Mouse (Mus musculus) intestine, embryonic 16.5 days (tissue): ENCODE results near the gene Slc25a33. TPM values are rescaled to one million over a fixed set of nuclear protein-coding genes. Genes with fewer than 3 reads are reported as not detected.

Experiments
- ATAC-seq: fragments of 200-750 bp; cut with Nextera tagmentation; 2 replicates; pipeline ENCODE4 v1.8.0; 2017; ENCODE audit warnings: moderate TSS enrichment, moderate library complexity
- H3K27ac ChIP-seq: fragments of 300-500 bp; sonication (generic); 2 replicates; pipeline ENCODE4 v1.5.1; 2014; ENCODE audit warnings: mild to moderate bottlenecking, low read length
- H3K27me3 ChIP-seq: fragments of 300-500 bp; sonication (generic); replicated peaks from 2 replicates; pipeline ENCODE4 v1.6.1; 2014; ENCODE audit warnings: low read length, control low read depth, mixed read lengths; ENCODE audit not compliant: control insufficient read depth, insufficient read depth
- H3K36me3 ChIP-seq: fragments of 300-500 bp; sonication (generic); 2 replicates; pipeline ENCODE4 v1.6.1; 2014; ENCODE audit warnings: low read length, control low read depth; ENCODE audit not compliant: control insufficient read depth, insufficient read depth
- H3K4me1 ChIP-seq: fragments of 300-500 bp; sonication (generic); 2 replicates; pipeline ENCODE4 v1.6.1; 2014; ENCODE audit warnings: low read length, control low read depth, mixed read lengths; ENCODE audit not compliant: control insufficient read depth, insufficient read depth
- H3K4me2 ChIP-seq: fragments of 300-500 bp; sonication (generic); 2 replicates; pipeline ENCODE4 v1.6.1; 2014; ENCODE audit warnings: low read depth, low read length, control low read depth
- H3K4me3 ChIP-seq: fragments of 300-500 bp; sonication (generic); 2 replicates; pipeline ENCODE4 v1.5.1; 2014; ENCODE audit warnings: mild to moderate bottlenecking, low read length
- H3K9ac ChIP-seq: fragments of 300-500 bp; sonication (generic); 2 replicates; pipeline ENCODE4 v1.6.1; 2014; ENCODE audit warnings: low read depth, low read length
- H3K9me3 ChIP-seq: fragments of 300-500 bp; sonication (generic); 2 replicates; pipeline ENCODE4 v1.6.1; 2016; ENCODE audit warnings: low read length, control low read depth; ENCODE audit not compliant: control insufficient read depth
- WGBS: fragments of 180-500 bp; shearing (Covaris S2); extraction: QIAGEN DNeasy Blood & Tissue Kit; methylation state at CpG from one replicate; pipeline ENCODE4 v1.1.7; 2014; 5-methylcytosine and 5-hydroxymethylcytosine counted together
- polyA plus RNA-seq: library from polyadenylated mRNA; unstranded; fragments of >200 nt; fragmentation: Nextera tagmentation; extraction: Ambion mirVana; gene quantifications from 2 replicates; pipeline ENCODE4 v1.2.1, GENCODE M21; 2015

Gene Slc25a33
- polyA plus RNA-seq, 1 experiment from 2014 or later = 9.1 TPM

DNA sequence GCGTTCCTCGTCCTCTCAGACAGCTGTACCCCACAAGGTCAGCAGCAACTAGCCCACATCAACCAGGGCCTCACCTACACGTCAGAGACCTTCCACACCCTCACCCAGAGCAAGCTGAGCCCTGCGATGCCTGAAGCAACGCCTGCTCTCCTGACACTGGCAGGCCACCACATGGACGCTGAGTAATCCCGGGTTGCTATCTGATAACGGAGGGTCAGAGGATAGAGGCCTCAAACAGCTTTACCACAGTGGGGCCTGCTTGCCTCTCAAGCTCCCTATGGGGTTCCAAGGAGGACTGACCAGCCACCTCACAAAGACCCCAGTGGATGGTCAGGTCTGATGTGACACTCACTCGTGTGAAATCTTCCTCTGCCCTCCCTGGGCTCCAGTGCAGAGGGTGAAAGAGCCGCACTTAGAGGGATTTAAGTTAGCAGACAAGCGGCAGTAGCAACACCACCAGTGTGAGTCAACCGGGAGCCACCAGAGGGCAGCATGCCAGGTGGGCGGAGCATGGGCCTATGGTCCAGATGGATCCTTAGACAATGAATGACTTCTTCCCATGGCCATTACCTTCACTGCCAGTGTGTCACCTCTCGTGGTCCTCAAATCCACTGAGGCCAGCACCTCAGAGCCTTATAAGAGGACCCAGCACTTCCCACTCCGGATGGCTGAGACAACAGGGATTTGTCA, 48.3 kb downstream of the Slc25a33 start:
- no peaks in the 10 kb centered on the region for H3K27me3 ChIP-seq
- H3K4me1 ChIP-seq = 0 out of 2 replicates have a peak, but pooled peaks cover under 1% of the 10 kb centered on the region
- no peak overlapping the region for H3K27ac ChIP-seq
- peaks cover 16% of the 10 kb centered on the region; the same call in 1 of the 2 replicates for H3K36me3 ChIP-seq
- no peak for ATAC-seq
- WGBS = 67% methylated on average over 15 of the region's 15 CpGs
- H3K4me2 ChIP-seq = no peak overlapping the region
- no peak overlapping the region for H3K4me3 ChIP-seq
- no peak overlapping the region for H3K9ac ChIP-seq
- H3K9me3 ChIP-seq = no peaks in the 10 kb centered on the region

DNA sequence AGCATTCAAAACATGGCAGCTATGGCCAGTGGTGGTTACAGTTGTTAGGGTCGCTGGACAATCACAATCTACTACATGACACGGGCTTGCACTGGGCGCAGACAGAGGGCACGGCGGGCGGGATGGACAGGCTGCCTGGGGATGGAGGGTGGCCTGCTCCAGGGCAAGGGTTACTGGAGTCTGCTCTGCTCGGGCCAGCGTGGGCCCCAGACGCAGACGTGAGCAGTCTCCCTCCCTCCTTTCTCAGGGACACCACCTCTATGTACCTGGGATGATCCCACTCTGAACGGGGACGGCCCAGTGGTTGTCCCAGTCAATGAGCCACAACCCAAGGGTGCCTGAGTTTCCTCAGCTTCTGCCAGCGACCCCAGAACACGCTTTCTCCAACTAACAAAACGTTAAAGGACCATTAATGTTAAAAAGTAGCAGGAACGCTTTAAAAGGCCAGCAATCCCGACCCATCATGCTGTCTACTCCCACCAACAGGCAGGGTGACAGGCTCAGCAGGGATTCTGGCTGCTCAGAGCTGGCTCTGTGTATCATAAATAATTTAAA, 49.1 kb downstream of the Slc25a33 start:
- no peaks in the 10 kb centered on the region for H3K9me3 ChIP-seq
- H3K4me3 ChIP-seq = no peak overlapping the region
- H3K36me3 ChIP-seq = peaks cover 24% of the 10 kb centered on the region; the same call in 1 of the 2 replicates
- H3K4me1 ChIP-seq = no peaks in the 10 kb centered on the region
- H3K4me2 ChIP-seq = no peak overlapping the region
- ATAC-seq = no peak
- no peak overlapping the region for H3K9ac ChIP-seq
- no peaks in the 10 kb centered on the region for H3K27me3 ChIP-seq
- 90% methylated on average over 16 of the region's 17 CpGs for WGBS
- no peak overlapping the region for H3K27ac ChIP-seq

GRCm38 (mm10) chr4:149723855-149724731, 50.0 kb downstream of the Slc25a33 start:
- Histone ChIP-seq H3K36me3 (peaks cover 25% of the 10 kb centered on the region; the same call in 1 of the 2 replicates), H3K9me3 (no peaks in the 10 kb centered on the region), H3K27ac (no peak overlapping the region), H3K4me3 (no peak overlapping the region), H3K27me3 (no peaks in the 10 kb centered on the region), H3K4me1 (no peaks in the 10 kb centered on the region), H3K4me2 (no peak overlapping the region), H3K9ac (no peak overlapping the region)
- peak; percentile 39; the same call in 1 of the 2 replicates for ATAC-seq
- WGBS = 75% methylated on average over 17 of the region's 17 CpGs

DNA sequence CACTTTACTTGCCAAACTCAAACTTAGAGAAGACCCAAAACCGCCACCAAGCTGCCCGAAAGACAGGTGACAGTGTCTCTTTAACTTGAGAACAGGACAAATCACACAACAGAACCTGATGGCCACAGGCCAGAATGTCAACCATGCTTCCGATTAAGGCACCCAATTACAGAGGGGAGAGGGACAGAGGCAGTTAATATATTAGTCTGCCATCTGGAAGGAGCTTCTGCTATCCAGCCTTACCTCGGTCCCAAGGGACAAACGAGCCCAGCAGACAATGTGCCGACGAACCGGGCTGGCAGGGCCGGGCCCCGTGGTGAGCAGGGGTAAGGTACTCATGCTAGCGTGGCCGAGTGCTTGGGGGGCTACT, 51.1 kb downstream of the Slc25a33 start:
- WGBS = 90% methylated on average over 12 of the region's 12 CpGs
- H3K27ac ChIP-seq = no peak overlapping the region
- H3K4me2 ChIP-seq = no peak overlapping the region
- peaks cover 32% of the 10 kb centered on the region for H3K36me3 ChIP-seq
- no peak for ATAC-seq
- H3K27me3 ChIP-seq = no peaks in the 10 kb centered on the region
- no peaks in the 10 kb centered on the region for H3K9me3 ChIP-seq
- no peak overlapping the region for H3K4me3 ChIP-seq
- no peaks in the 10 kb centered on the region for H3K4me1 ChIP-seq
- no peak overlapping the region for H3K9ac ChIP-seq

DNA sequence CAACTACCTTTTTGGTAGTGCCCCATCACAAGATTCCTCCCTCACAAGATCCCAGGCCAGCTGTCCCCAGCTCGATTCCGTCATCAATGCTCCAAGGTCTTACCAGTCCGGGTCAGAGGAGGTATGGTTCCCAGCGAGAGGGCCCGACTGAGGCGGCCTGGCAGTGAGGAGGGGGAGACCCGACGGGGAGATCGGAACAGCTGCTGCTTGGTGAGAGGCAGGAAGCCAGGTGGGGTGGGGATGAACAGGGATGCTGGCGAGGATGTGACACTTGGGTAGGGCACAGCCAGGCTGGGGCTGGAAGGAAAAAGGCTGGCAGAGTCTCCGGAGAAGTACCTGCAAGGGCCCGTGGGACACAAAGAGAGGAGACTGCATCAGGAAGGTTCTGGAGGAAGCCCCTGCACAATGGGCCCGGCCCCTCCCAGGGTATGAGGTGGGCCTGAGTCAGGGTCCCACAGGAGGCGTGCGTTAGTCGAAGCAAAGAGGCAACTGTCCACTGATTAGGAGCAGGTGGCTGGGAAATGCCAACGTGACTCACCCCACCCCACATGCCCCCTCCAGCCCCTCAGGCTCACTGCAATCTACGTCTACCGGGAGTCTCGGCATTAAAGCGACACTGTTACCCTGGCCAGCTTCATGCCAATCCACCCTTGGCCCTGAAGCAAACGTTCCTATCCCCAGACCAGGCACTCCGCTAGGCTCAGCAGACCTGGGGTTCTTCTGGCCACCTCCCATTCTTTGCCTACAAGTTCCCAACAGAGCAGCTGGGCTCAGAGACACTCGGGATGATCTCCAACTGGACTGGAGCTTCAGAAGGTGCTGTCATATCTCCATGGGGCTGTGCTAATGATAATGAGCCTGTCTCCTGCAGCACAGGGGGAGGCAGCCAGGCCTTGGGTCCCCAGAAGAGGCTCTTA, 51.7 kb downstream of the Slc25a33 start:
- Histone ChIP-seq H3K4me2 (no peak overlapping the region), H3K9ac (no peak overlapping the region), H3K36me3 (peaks cover 33% of the 10 kb centered on the region), H3K27me3 (no peaks in the 10 kb centered on the region), H3K9me3 (no peaks in the 10 kb centered on the region), H3K27ac (no peak overlapping the region), H3K4me3 (no peak overlapping the region), H3K4me1 (no peaks in the 10 kb centered on the region)
- WGBS = 81% methylated on average over 24 of the region's 24 CpGs
- no peak for ATAC-seq

GRCm38 (mm10) chr4:149721163-149721562, 52.9 kb downstream of the Slc25a33 start:
- Histone ChIP-seq H3K9me3 (no peaks in the 10 kb centered on the region), H3K27me3 (no peaks in the 10 kb centered on the region), H3K9ac (no peak overlapping the region), H3K4me2 (no peak overlapping the region), H3K27ac (no peak overlapping the region), H3K4me3 (no peak overlapping the region), H3K36me3 (peaks cover 30% of the 10 kb centered on the region), H3K4me1 (no peaks in the 10 kb centered on the region)
- WGBS = 70% methylated on average over 8 of the region's 8 CpGs
- no peak for ATAC-seq

DNA sequence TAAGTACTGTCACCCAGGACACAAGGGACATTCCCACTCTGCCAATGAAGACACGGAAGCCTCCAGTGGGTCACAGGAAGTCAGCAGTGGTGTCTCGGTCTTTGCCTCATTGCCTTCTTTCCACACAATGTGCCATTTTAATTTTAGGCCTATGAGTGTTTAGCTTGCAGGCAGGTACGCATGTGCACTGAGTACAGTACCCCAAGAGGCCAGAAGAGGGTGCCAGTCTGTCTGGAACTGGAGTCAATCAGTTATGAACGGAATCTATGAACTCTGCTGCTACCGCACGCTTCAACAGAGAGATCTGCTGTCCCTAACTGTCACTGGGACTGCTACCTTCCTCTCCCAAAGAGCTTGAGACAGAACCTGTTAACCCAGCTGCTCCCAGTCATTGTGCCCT, 54.4 kb downstream of the Slc25a33 start:
- Histone ChIP-seq H3K4me1 (no peaks in the 10 kb centered on the region), H3K4me2 (no peak overlapping the region), H3K36me3 (peaks cover 33% of the 10 kb centered on the region), H3K27me3 (no peaks in the 10 kb centered on the region), H3K4me3 (no peak overlapping the region), H3K27ac (no peak overlapping the region), H3K9ac (no peak overlapping the region), H3K9me3 (no peaks in the 10 kb centered on the region)
- ATAC-seq = no peak
- WGBS = 78% methylated on average over 6 of the region's 6 CpGs

DNA sequence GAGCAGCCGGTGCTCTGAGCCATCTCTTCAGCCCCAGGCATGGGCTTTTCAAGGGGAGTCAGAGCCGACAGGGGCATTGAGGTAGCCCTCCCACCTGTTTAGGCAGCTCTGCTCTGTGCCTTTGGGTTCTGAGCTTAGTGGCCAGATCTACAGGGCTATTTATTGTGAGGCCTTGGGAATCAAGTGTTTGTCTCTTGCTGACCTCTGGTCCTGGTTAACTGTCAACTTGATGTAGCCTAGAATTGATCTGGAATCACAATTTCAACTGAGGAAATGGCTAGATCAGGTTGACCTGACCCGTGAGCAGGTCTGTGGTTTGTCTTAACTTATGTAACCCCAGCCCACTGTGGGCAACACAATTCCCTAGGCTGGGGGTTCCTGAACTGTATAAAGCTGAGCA, 59.5 kb downstream of the Slc25a33 start:
- Histone ChIP-seq H3K4me2 (no peak overlapping the region), H3K4me1 (0 out of 2 replicates have a peak, but pooled peaks cover 3% of the 10 kb centered on the region), H3K27ac (no peak overlapping the region), H3K27me3 (no peaks in the 10 kb centered on the region), H3K4me3 (no peak overlapping the region), H3K9ac (no peak overlapping the region), H3K9me3 (no peaks in the 10 kb centered on the region), H3K36me3 (peaks cover 19% of the 10 kb centered on the region)
- WGBS = 73% methylated on average over 3 of the region's 3 CpGs
- ATAC-seq = no peak
